Mouse (Mus musculus) liver, adult 2 months (tissue): ENCODE results near the gene A4galt.

Source experiments
- CTCF ChIP-seq: fragments of 200-500 bp; IDR thresholded peaks from 2 replicates; pipeline ENCODE4 v1.5.1; 2011; ENCODE audit warnings: low read depth, low read length, control low read depth
- POLR2A ChIP-seq: fragments of 200-500 bp; IDR thresholded peaks from 2 replicates; pipeline ENCODE4 v1.6.1; 2011; ENCODE audit warnings: low read length, control low read depth; ENCODE audit not compliant: insufficient read depth; ENCODE audit errors: extremely low read depth

DNA sequence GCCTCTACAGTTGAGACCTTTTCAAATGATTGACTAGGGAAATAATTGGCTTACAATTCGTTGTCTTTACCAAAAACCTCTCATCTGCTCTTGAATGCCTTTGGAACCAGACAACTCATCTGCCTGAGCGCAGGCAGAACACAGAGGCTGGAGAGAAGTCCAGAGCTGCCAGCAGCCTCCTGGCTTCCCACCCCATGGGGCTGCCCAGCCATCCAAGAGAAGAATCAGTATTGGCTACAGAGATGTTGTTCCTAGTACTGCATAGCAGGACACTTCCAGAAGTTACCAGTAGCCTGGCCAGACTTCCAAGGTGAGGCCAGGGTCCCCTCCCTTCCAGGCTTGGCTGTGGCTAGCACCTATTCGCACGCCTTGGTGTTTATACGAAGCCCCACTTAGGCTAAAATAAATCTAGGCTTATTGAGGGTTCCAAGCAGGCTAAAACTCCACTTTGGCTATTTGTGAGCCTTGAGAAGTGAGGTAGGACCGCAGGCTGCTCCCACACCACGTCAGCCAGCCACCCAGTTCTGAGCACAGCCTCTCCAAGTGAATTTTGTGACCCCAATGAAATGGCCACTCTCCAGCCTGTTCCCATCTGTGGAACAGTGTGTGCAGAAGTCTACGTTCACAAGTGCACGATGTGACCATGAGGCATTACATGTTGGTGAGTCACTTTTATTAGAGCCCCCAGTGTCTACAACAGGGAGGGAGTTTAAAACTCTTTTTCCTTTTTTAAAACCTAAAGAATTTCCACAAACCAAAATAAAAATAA is 25.3 kb downstream of the A4galt start:
- TF ChIP-seq CTCF (no peak), POLR2A (no peak)
